Mouse (Mus musculus): Measurements from ENCODE around the gene Sfxn5. TPM values are rescaled to one million over a fixed set of nuclear protein-coding genes. Genes with fewer than 3 reads are reported as not detected.

The Sfxn5 gene
- polyA plus RNA-seq, 1 experiment from 2014 or later = 7.7 TPM

DNA sequence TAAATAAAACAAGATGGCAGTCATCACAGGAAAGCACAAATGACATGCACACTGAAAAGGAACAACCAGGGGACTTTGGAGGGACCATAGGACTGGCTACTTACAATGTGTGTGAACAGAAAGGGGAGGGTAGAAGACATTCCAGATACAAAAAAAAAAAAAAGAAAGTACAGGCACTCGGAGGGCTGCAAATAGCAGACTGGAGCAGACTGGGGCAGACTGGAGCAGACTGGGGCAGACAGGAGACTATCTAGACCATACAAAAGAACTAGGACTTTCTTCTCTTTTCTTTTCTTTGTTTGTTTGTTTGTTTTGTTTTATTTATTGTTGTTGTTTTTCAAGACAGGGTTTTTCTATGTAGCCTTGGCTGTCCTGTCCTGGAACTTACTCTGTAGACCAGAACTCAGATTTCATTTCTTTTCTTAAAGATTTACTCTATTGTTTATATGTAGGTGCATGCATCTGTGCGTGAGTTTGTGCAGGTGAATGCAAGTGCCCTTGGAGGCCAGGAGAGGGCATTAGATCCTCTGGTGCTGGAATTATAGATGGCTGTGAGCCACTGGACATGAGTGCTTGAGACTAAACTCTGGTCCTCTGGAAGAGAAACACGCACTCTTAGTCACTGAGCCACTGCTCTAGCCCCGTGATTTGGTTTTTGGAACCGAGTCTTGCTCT, 30.1 kb upstream of the Sfxn5 start:
- ATAC-seq (ENCODE audit: borderline replicate concordance, extremely low read depth, low FRiP score, low TSS enrichment) = no peak
- Histone ChIP-seq H3K27ac (no peak overlapping the region), H3K36me3 (no peaks in the 10 kb centered on the region), H3K4me1 (peaks cover 29% of the 10 kb centered on the region), H3K4me2 (no peak overlapping the region), H3K4me3 (no peak overlapping the region), H3K27me3 (no peaks in the 10 kb centered on the region), H3K9me3 (no peaks in the 10 kb centered on the region), H3K9ac (no peak overlapping the region)
- WGBS = 80% methylated on average over 5 of the region's 5 CpGs

DNA sequence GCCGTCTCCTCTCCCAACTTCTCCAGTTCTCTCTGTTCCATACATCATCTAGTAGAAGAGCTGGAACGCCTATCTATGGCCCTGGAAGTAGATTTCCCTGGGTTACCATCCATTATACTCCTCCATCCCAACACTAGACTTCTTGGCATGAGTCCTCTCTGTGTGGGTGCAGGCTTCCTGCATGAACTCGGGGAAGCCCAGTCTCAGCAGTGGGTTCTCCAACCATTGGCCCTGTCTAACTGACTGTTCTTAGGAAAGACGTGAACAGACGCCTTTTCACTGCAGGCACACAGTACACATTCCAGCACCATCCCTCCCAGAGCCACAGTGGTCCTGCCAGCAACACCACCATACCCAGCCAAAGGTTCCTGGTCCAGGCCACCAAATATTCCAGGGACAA, 29.4 kb upstream of the Sfxn5 start:
- Histone ChIP-seq H3K27me3 (no peaks in the 10 kb centered on the region), H3K36me3 (no peaks in the 10 kb centered on the region), H3K4me1 (peaks cover 22% of the 10 kb centered on the region), H3K4me3 (no peak overlapping the region), H3K4me2 (no peak overlapping the region), H3K27ac (no peak overlapping the region), H3K9me3 (no peaks in the 10 kb centered on the region), H3K9ac (no peak overlapping the region)
- ATAC-seq (ENCODE audit: borderline replicate concordance, extremely low read depth, low FRiP score, low TSS enrichment) = no peak
- WGBS = 60% methylated on average over 5 of the region's 5 CpGs

DNA sequence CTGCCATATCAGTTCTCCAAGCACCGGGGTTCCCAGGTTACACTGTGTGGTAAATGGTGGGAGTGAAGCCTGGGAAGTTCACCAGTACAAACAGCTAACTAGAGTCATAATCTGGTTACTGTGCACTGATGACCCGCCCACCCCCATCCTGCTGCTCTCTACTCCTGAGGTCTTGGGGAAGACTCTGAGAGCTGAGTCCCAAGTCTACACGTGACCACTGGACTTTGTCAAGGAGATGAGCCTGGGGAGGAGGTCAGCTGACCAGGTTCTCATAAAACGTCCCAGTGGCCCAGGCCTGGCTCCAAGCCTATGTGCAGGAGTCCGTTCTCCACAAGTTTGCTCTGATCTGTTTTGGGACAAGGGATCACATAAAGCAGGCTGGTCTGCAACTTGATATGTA, 27.1 kb upstream of the Sfxn5 start:
- 74% methylated on average over 5 of the region's 5 CpGs for WGBS
- H3K36me3 ChIP-seq = no peaks in the 10 kb centered on the region
- H3K9ac ChIP-seq = no peak overlapping the region
- no peak overlapping the region for H3K27ac ChIP-seq
- H3K27me3 ChIP-seq = no peaks in the 10 kb centered on the region
- ATAC-seq (ENCODE audit: borderline replicate concordance, extremely low read depth, low FRiP score, low TSS enrichment) = no peak
- 0 out of 2 replicates have a peak, but pooled peaks cover 5% of the 10 kb centered on the region for H3K4me1 ChIP-seq
- no peaks in the 10 kb centered on the region for H3K9me3 ChIP-seq
- H3K4me2 ChIP-seq = no peak overlapping the region
- no peak overlapping the region for H3K4me3 ChIP-seq

DNA sequence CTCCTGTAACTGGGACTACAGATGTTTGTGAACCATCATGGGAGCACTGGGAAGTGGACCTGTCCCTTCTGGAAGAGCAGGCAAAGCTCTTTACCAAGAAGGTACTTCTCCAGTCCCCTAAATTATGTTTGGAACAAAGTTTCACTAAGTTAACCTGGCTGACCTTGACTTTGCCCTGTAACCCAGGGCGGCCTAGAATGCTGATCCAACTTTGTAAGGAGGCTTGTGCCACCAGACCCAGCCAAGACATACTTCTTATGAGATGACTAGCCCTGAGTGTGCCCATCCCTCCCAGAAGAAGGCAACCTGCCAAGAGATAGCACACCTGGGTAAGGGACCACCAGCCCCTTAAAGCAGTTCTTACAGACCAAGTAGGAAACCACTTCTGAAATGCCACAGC, 25.7 kb upstream of the Sfxn5 start:
- H3K4me3 ChIP-seq = no peak overlapping the region
- H3K36me3 ChIP-seq = no peaks in the 10 kb centered on the region
- no peak overlapping the region for H3K27ac ChIP-seq
- H3K4me1 ChIP-seq = 0 out of 2 replicates have a peak, but pooled peaks cover 3% of the 10 kb centered on the region
- no peak overlapping the region for H3K9ac ChIP-seq
- ATAC-seq (ENCODE audit: borderline replicate concordance, extremely low read depth, low FRiP score, low TSS enrichment) = no peak
- H3K27me3 ChIP-seq = no peaks in the 10 kb centered on the region
- no peak overlapping the region for H3K4me2 ChIP-seq
- WGBS = 71% methylated on average over 1 of the region's 1 CpGs
- no peaks in the 10 kb centered on the region for H3K9me3 ChIP-seq

DNA sequence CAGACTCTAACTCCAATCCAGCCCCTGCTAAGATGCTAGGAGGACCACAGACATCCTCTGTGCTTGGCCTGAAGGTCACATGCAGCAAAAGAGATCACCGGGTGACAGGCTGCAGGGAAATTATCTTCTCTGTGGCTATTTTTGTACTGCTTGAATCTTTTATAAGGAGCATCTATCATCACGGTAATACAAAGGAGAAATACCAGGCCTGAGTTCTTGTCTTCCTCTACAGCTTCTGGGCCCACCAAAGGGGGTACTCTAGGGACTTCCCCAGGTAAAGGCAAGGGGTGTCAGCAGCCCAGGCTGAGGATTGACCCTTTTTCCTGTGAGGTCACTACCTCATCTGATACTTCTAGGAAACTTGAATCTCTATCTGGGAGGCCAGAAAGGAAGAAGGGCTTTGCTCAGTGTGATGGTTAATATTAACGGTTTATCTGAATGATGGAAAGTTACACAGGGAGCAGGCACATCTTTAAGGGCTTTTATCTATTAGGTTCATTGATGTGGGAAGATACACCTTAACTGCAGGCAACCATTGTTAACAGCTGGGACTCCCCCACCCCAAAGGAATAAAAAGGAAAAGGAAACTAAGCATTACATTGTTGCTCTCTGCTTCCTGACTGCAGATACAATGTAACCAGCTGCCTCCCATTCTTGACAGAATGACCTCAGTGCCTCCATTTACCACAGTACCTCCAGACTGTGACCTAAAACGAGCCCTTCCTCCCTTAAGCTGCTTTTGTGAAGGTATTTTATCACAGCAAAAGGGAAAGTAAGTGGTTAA, 23.7 kb upstream of the Sfxn5 start:
- no peak for ATAC-seq (ENCODE audit: borderline replicate concordance, extremely low read depth, low FRiP score, low TSS enrichment)

DNA sequence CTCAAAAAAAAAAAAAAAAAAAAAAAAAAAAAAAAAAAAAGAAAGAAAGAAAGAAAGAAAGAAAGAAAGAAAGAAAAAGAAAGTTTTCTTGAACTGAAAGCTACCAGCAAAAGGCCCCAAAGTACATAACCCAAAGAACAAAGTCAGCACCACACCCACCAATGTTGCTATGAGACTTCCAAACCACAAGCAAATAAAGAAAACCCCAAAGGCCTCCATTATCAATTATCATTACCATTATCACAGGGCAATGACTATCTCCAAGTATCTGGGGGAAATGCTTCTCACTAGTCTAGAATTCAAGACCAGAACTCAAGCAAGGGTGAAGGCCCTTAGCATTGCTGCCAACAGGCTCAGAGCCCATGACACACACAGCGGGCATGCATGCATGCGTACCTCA, 22.5 kb upstream of the Sfxn5 start:
- Histone ChIP-seq H3K27me3 (no peaks in the 10 kb centered on the region), H3K9me3 (no peaks in the 10 kb centered on the region), H3K9ac (no peak overlapping the region), H3K4me2 (no peak overlapping the region), H3K36me3 (no peaks in the 10 kb centered on the region), H3K27ac (no peak overlapping the region), H3K4me1 (no peaks in the 10 kb centered on the region), H3K4me3 (no peak overlapping the region)
- 93% methylated on average over 2 of the region's 2 CpGs for WGBS
- ATAC-seq (ENCODE audit: borderline replicate concordance, extremely low read depth, low FRiP score, low TSS enrichment) = no peak

More for the DNA sequence above, 23.7 kb upstream of the Sfxn5 start:
- H3K9me3 ChIP-seq = no peaks in the 10 kb centered on the region
- no peaks in the 10 kb centered on the region for H3K36me3 ChIP-seq
- no peaks in the 10 kb centered on the region for H3K27me3 ChIP-seq
- 49% methylated on average over 4 of the region's 4 CpGs for WGBS
- H3K4me3 ChIP-seq = no peak overlapping the region
- H3K9ac ChIP-seq = no peak overlapping the region
- H3K4me1 ChIP-seq = no peaks in the 10 kb centered on the region
- H3K27ac ChIP-seq = no peak overlapping the region; the same call in 1 of the 2 replicates
- H3K4me2 ChIP-seq = no peak overlapping the region

DNA sequence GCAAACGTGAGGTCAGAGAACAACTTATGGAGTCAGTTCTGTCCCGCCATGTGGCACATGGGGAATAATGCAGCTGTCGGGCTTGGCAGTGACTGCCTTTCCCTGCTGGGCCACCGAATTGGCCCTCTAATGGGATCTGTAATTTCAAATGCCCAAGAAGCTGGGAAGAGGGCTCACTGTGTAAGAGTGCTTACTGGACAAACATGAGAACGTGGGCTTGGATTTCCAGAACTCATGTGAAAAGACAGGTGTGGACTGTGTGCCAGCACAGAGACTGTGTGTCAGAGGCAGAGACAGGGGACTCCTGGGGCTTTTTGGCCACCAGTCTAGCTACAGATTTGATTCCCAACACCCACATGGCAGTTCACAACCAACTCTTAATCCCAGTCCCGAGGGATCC, 21.5 kb upstream of the Sfxn5 start:
- no peak overlapping the region for H3K4me3 ChIP-seq
- no peak for ATAC-seq (ENCODE audit: borderline replicate concordance, extremely low read depth, low FRiP score, low TSS enrichment)

DNA sequence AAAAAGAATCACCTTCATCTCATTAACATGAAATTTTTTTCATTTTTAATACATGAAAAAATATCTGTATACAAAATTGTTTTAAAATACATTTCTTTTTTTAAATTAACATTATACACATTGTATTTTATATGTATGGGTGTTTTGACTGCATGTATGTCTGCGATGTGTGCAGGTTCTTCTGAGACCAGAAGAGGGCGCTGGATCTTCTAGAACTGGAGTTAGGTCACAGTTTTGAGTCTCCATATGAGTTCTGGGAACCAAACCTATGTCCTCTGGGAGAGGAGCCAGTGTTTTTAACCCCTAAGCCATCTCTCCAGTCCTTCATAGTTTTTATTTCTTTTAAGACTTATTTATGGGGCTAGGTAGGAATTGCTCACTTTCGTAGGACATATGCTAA, 20.5 kb upstream of the Sfxn5 start:
- no peak overlapping the region for H3K4me2 ChIP-seq
- no peaks in the 10 kb centered on the region for H3K4me1 ChIP-seq
- ATAC-seq (ENCODE audit: borderline replicate concordance, extremely low read depth, low FRiP score, low TSS enrichment) = no peak
- no peaks in the 10 kb centered on the region for H3K36me3 ChIP-seq
- WGBS = 63% methylated on average over 3 of the region's 3 CpGs
- no peaks in the 10 kb centered on the region for H3K9me3 ChIP-seq
- no peak overlapping the region for H3K27ac ChIP-seq
- H3K9ac ChIP-seq = no peak overlapping the region
- no peaks in the 10 kb centered on the region for H3K27me3 ChIP-seq
- no peak overlapping the region for H3K4me3 ChIP-seq

More for the DNA sequence above, 21.5 kb upstream of the Sfxn5 start:
- Histone ChIP-seq H3K9me3 (no peaks in the 10 kb centered on the region), H3K9ac (no peak overlapping the region), H3K4me2 (no peak overlapping the region), H3K27me3 (no peaks in the 10 kb centered on the region), H3K4me1 (no peaks in the 10 kb centered on the region), H3K36me3 (no peaks in the 10 kb centered on the region), H3K27ac (no peak overlapping the region)
- 65% methylated on average over 6 of the region's 6 CpGs for WGBS

DNA sequence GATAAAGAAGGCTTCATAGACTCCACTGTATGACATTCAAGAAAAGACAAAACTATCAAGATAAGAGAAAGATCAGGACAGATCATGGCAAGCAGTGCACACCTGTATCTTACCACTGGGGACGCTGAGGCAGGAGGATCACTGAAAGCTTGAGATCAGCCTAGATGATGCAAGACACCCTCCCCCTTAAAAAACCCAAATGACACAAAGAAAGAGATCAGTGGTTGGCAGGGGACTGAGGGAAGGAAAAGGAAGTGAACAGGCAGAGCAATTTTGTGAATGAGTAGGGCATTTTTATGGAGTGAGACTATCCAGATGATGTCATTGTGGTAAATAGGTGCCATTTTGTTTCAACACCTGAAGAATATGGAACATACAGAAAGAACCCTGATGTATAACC, 16.9 kb upstream of the Sfxn5 start:
- Histone ChIP-seq H3K4me3 (no peak overlapping the region), H3K36me3 (peaks cover 6% of the 10 kb centered on the region; the same call in 1 of the 2 replicates), H3K9ac (no peak overlapping the region), H3K4me1 (no peaks in the 10 kb centered on the region), H3K4me2 (no peak overlapping the region), H3K9me3 (no peaks in the 10 kb centered on the region), H3K27ac (no peak overlapping the region), H3K27me3 (no peaks in the 10 kb centered on the region)
- 82% methylated on average over 1 of the region's 1 CpGs for WGBS
- ATAC-seq (ENCODE audit: borderline replicate concordance, extremely low read depth, low FRiP score, low TSS enrichment) = no peak

DNA sequence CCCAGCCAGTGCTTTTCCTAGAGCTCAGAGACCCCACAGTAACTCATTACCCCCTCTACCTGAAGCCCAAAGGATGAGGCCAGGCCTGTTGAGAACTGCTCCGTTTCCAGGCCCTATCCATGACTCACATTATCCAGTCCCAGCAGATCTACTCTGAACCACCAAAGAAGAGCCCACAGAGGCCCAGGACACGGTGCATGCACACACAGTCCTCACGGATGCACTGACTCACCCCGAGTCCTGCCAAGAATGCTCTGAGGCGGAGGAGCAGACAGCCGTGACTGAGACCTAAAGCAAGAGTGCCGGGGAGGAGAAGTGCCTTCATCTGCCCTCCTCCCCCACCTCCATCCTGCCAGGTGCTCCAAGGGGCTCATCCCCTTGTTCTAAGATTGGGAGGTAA, 16.0 kb upstream of the Sfxn5 start:
- H3K27ac ChIP-seq = no peak overlapping the region
- no peaks in the 10 kb centered on the region for H3K27me3 ChIP-seq
- no peaks in the 10 kb centered on the region for H3K4me1 ChIP-seq
- peaks cover 6% of the 10 kb centered on the region; the same call in 1 of the 2 replicates for H3K36me3 ChIP-seq
- no peak overlapping the region for H3K4me2 ChIP-seq
- 77% methylated on average over 7 of the region's 7 CpGs for WGBS
- ATAC-seq (ENCODE audit: borderline replicate concordance, extremely low read depth, low FRiP score, low TSS enrichment) = no peak
- no peak overlapping the region for H3K9ac ChIP-seq
- no peaks in the 10 kb centered on the region for H3K9me3 ChIP-seq
- no peak overlapping the region for H3K4me3 ChIP-seq

DNA sequence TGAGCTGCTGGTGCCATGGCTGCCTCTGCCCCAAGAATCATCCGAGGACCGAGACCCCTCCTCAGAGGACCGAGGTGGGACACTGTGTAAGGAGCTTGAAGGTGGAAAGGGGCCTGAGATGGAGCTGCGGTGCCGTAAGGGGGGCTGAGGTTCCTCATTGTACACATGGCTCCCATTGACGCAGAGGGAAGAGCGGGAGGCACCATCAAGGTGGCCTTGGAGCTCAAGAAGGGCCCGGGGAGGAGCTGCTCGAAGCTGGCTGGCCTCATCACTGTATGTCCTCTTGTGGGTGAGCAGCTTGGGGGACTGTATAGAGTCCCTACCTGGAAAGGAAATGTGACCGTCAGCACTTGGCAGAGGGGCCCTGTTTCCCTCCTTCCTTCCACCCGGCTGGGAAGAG, 14.9 kb upstream of the Sfxn5 start:
- ATAC-seq (ENCODE audit: borderline replicate concordance, extremely low read depth, low FRiP score, low TSS enrichment) = no peak
- H3K4me3 ChIP-seq = no peak overlapping the region
- H3K4me1 ChIP-seq = no peaks in the 10 kb centered on the region
- no peaks in the 10 kb centered on the region for H3K27me3 ChIP-seq
- no peak overlapping the region for H3K27ac ChIP-seq
- no peak overlapping the region for H3K9ac ChIP-seq
- no peak overlapping the region for H3K4me2 ChIP-seq
- peaks cover 6% of the 10 kb centered on the region; the same call in 1 of the 2 replicates for H3K36me3 ChIP-seq
- 86% methylated on average over 11 of the region's 11 CpGs for WGBS
- no peaks in the 10 kb centered on the region for H3K9me3 ChIP-seq

DNA sequence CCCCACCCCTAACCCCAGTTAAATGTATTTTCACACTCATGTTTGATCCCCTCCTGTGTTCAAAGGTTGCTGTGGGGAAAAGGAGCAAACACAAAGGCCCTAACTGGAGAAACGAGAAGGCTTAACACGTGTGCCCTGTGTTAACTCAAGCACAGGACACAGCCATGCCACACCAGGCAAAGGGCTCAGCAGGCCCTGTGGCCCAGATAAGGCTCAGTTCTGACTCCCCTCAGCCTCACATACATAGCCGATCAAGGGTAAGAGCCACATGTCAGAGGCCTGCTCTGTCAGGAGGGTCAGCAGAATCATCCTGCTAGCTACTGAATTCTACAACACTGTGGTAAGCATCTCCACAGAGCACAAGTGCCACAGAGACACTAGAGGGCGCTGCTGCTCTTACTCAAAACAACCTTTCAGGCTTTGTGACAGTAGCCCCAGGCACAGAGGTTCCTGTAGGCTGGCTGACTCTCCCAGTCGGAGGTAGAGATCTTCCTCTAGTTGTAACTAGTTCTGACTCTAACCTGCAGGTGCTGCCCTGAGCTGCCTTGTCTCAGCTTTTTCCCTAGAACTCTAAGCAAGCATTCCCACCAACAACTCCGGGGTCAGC, 12.9 kb upstream of the Sfxn5 start:
- WGBS = 33% methylated on average over 6 of the region's 6 CpGs

More for the DNA sequence above, 12.9 kb upstream of the Sfxn5 start:
- H3K4me3 ChIP-seq = no peak overlapping the region
- no peaks in the 10 kb centered on the region for H3K4me1 ChIP-seq
- peak; percentile 54; the same call in 1 of the 2 replicates for ATAC-seq (ENCODE audit: borderline replicate concordance, extremely low read depth, low FRiP score, low TSS enrichment)
- H3K9me3 ChIP-seq = no peaks in the 10 kb centered on the region
- H3K9ac ChIP-seq = no peak overlapping the region
- H3K36me3 ChIP-seq = peaks cover 6% of the 10 kb centered on the region; the same call in 1 of the 2 replicates
- no peak overlapping the region for H3K27ac ChIP-seq
- no peak overlapping the region for H3K4me2 ChIP-seq
- H3K27me3 ChIP-seq = no peaks in the 10 kb centered on the region

Data from lung, embryonic 15.5 days (tissue).